Mouse (Mus musculus) myocyte (in vitro differentiated cells): ENCODE measurements around the gene Gm20422.
"Not testable (repeated sequence)": the region's sequence is repeated elsewhere in the genome, so short reads cannot be mapped to it uniquely, and the experiment has no call there.

Experiments used
- MAX ChIP-seq: IDR thresholded peaks from one replicate; pipeline ENCODE4 v1.6.1; 2011; ENCODE audit warnings: low read depth, mild to moderate bottlenecking, control low read depth
- POLR2A ChIP-seq: IDR thresholded peaks from one replicate; pipeline ENCODE4 v1.6.1; 2011; ENCODE audit warnings: low read depth, mild to moderate bottlenecking, control low read depth, moderate library complexity; ENCODE audit not compliant: insufficient read length
- TCF12 ChIP-seq: IDR thresholded peaks from one replicate; pipeline ENCODE4 v1.6.1; 2011; ENCODE audit warnings: mild to moderate bottlenecking, control low read depth; ENCODE audit not compliant: poor library complexity, insufficient read depth, severe bottlenecking

GRCm38 (mm10) chr8:69710624-69711023, 64.1 kb downstream of the Gm20422 start, which contains the start of gene Zfp869:
- TF ChIP-seq POLR2A, MAX, TCF12: not testable (repeated sequence)
